Mouse (Mus musculus) limb, embryonic 11.5 days (tissue): ENCODE data around the gene Upf1. TPM values are rescaled to one million over a fixed set of nuclear protein-coding genes. Genes with fewer than 3 reads are reported as not detected.

Experiments
- ATAC-seq: fragments of 200-750 bp; cut with Nextera tagmentation; 2 replicates; pipeline ENCODE4 v1.8.0; 2017; ENCODE audit warnings: low read depth; ENCODE audit not compliant: insufficient number of reproducible peaks, low FRiP score, low TSS enrichment
- DNase-seq: peaks from one replicate; pipeline ENCODE4 v3.0.0-alpha.2; 2015; ENCODE audit warnings: low spot score
- H3K27ac ChIP-seq: fragments of 300-500 bp; sonication (generic); replicated peaks from 2 replicates; pipeline ENCODE4 v1.5.1; 2014; ENCODE audit warnings: low read depth, mild to moderate bottlenecking, low read length
- H3K27me3 ChIP-seq: fragments of 300-500 bp; sonication (generic); 2 replicates; pipeline ENCODE4 v1.6.1; 2014; ENCODE audit warnings: mild to moderate bottlenecking, low read length, mixed read lengths; ENCODE audit not compliant: control insufficient read depth, insufficient read depth
- H3K36me3 ChIP-seq: fragments of 300-500 bp; sonication (generic); 2 replicates; pipeline ENCODE4 v1.6.1; 2014; ENCODE audit warnings: mild to moderate bottlenecking, low read length, moderate library complexity, mixed read lengths; ENCODE audit not compliant: control insufficient read depth, insufficient read depth
- H3K4me1 ChIP-seq: fragments of 300-500 bp; sonication (generic); 2 replicates; pipeline ENCODE4 v1.6.1; 2014; ENCODE audit warnings: low read length, mixed read lengths; ENCODE audit not compliant: control insufficient read depth, insufficient read depth
- H3K4me2 ChIP-seq: fragments of 300-500 bp; sonication (generic); 2 replicates; pipeline ENCODE4 v1.6.1; 2014; ENCODE audit warnings: low read depth, mild to moderate bottlenecking, moderate library complexity; ENCODE audit not compliant: severe bottlenecking
- H3K4me3 ChIP-seq: fragments of 300-500 bp; sonication (generic); 2 replicates; pipeline ENCODE4 v1.5.1; 2014; ENCODE audit warnings: low read depth, low read length
- H3K9ac ChIP-seq: fragments of 300-500 bp; sonication (generic); 2 replicates; pipeline ENCODE4 v1.6.1; 2014; ENCODE audit warnings: mild to moderate bottlenecking, low read length
- H3K9me3 ChIP-seq: fragments of 300-500 bp; sonication (generic); 2 replicates; pipeline ENCODE4 v1.6.1; 2016; ENCODE audit warnings: low read length; ENCODE audit not compliant: control insufficient read depth
- WGBS: fragments of 180-500 bp; shearing (Covaris S2); extraction: QIAGEN DNeasy Blood & Tissue Kit; methylation state at CpG from one replicate; pipeline ENCODE4 v1.1.7; 2014; 5-methylcytosine and 5-hydroxymethylcytosine counted together
- polyA plus RNA-seq: library from polyadenylated mRNA; unstranded; fragments of >200 nt; fragmentation: Nextera tagmentation; extraction: Ambion mirVana; gene quantifications from 2 replicates; pipeline ENCODE4 v1.2.1, GENCODE M21; 2014

Upf1 gene
- polyA plus RNA-seq, 1 experiment from 2014 or later: 23.2 TPM

- Histone ChIP-seq H3K36me3 (peaks cover 65% of the 10 kb centered on the region), H3K4me1 (peaks cover 15% of the 10 kb centered on the region), H3K27me3 (no peaks in the 10 kb centered on the region), H3K27ac (no peak overlapping the region), H3K4me2 (no peak overlapping the region), H3K9me3 (no peaks in the 10 kb centered on the region), H3K4me3 (no peak overlapping the region), H3K9ac (no peak overlapping the region)
- ATAC-seq: no peak
- WGBS: 96% methylated on average over 7 of the region's 7 CpGs
- no peak for DNase-seq
Measured at GRCm38 (mm10) chr8:70338931-70339330, 14.1 kb downstream of the Upf1 start.

GRCm38 (mm10) chr8:70332878-70333202 lies 20.2 kb downstream of the Upf1 start:
- no peak overlapping the region for H3K27ac ChIP-seq
- peaks cover 55% of the 10 kb centered on the region for H3K36me3 ChIP-seq
- no peak for DNase-seq
- 87% methylated on average over 6 of the region's 6 CpGs for WGBS
- ATAC-seq: no peak
- H3K27me3 ChIP-seq: no peaks in the 10 kb centered on the region
- no peaks in the 10 kb centered on the region for H3K9me3 ChIP-seq
- H3K4me1 ChIP-seq: peaks cover 22% of the 10 kb centered on the region
- no peak overlapping the region for H3K9ac ChIP-seq
- no peak overlapping the region for H3K4me2 ChIP-seq
- no peak overlapping the region for H3K4me3 ChIP-seq

GRCm38 (mm10) chr8:70332070-70332877 lies 20.8 kb downstream of the Upf1 start:
- peak; percentile 90 for DNase-seq
- H3K4me2 ChIP-seq: 0 out of 2 replicates have a peak overlapping the region, but pooled peaks have one; percentile 7
- H3K27ac ChIP-seq: 0 out of 2 replicates have a peak overlapping the region, but pooled peaks have one; percentile 30
- no peaks in the 10 kb centered on the region for H3K9me3 ChIP-seq
- no peaks in the 10 kb centered on the region for H3K27me3 ChIP-seq
- peaks cover 22% of the 10 kb centered on the region for H3K4me1 ChIP-seq
- H3K36me3 ChIP-seq: peaks cover 50% of the 10 kb centered on the region
- peak overlapping the region; percentile 49; the same call in 1 of the 2 replicates for H3K9ac ChIP-seq
- 25% methylated on average over 41 of the region's 41 CpGs for WGBS
- no peak overlapping the region for H3K4me3 ChIP-seq
- ATAC-seq: peak; percentile 65; the same call in 1 of the 2 replicates

- 68% methylated on average over 19 of the region's 19 CpGs for WGBS
- ATAC-seq (no peak), DNase-seq (peak; percentile 45)
- Histone ChIP-seq H3K9me3 (no peaks in the 10 kb centered on the region), H3K27ac (no peak overlapping the region), H3K4me1 (peaks cover 22% of the 10 kb centered on the region), H3K27me3 (no peaks in the 10 kb centered on the region), H3K36me3 (peaks cover 43% of the 10 kb centered on the region), H3K4me3 (no peak overlapping the region), H3K4me2 (no peak overlapping the region), H3K9ac (peak overlapping the region; percentile 17; the same call in 1 of the 2 replicates)
Measured at GRCm38 (mm10) chr8:70331526-70331925, 21.6 kb downstream of the Upf1 start.

GRCm38 (mm10) chr8:70330741-70331364 lies 22.2 kb downstream of the Upf1 start:
- peak overlapping the region; percentile 36; the same call in 1 of the 2 replicates for H3K9ac ChIP-seq
- ATAC-seq (peak; percentile 82), DNase-seq (peak; percentile 83)
- peak overlapping the region; percentile 19 for H3K4me3 ChIP-seq
- no peak overlapping the region for H3K27ac ChIP-seq
- H3K27me3 ChIP-seq: no peaks in the 10 kb centered on the region
- H3K9me3 ChIP-seq: no peaks in the 10 kb centered on the region
- 26% methylated on average over 53 of the region's 53 CpGs for WGBS
- peak overlapping the region; percentile 35 for H3K4me2 ChIP-seq
- H3K36me3 ChIP-seq: peaks cover 36% of the 10 kb centered on the region
- H3K4me1 ChIP-seq: peaks cover 22% of the 10 kb centered on the region

GRCm38 (mm10) chr8:70329835-70330740 lies 23.0 kb downstream of the Upf1 start:
- peak overlapping the region; percentile 36; the same call in 1 of the 2 replicates for H3K9ac ChIP-seq
- no peaks in the 10 kb centered on the region for H3K9me3 ChIP-seq
- peaks cover 22% of the 10 kb centered on the region for H3K4me1 ChIP-seq
- no peak overlapping the region for H3K27ac ChIP-seq
- ATAC-seq (peak; percentile 50; the same call in 1 of the 2 replicates), DNase-seq (peak; percentile 67)
- peaks cover 29% of the 10 kb centered on the region for H3K36me3 ChIP-seq
- peak overlapping the region; percentile 35 for H3K4me2 ChIP-seq
- peak overlapping the region; percentile 19 for H3K4me3 ChIP-seq
- WGBS: 3% methylated on average over 45 of the region's 45 CpGs
- H3K27me3 ChIP-seq: no peaks in the 10 kb centered on the region

GRCm38 (mm10) chr8:70329124-70329834 lies 23.8 kb downstream of the Upf1 start, which contains the start of gene Gdf1:
Gene Gdf1, plus strand, starts transcription at chr8:70329817.
- Histone ChIP-seq H3K4me2 (peak within 1 kb of the TSS; percentile 35), H3K36me3 (peaks cover 23% of the 10 kb centered on the region), H3K4me1 (peaks cover 22% of the 10 kb centered on the region), H3K27ac (no peak within 1 kb of the TSS), H3K27me3 (no peaks in the 10 kb centered on the region), H3K4me3 (peak within 1 kb of the TSS; percentile 19), H3K9ac (peak within 1 kb of the TSS; percentile 36; the same call in 1 of the 2 replicates), H3K9me3 (no peaks in the 10 kb centered on the region)
- peak; percentile 11; the same call in 1 of the 2 replicates for ATAC-seq
- 25% methylated on average over 14 of the region's 14 CpGs for WGBS
- peak; percentile 47 for DNase-seq
